Mouse (Mus musculus): ENCODE results near the gene Tmprss9.

GRCm38 (mm10) chr10:80946684-80947437 lies 75.2 kb downstream of the Tmprss9 start:
- TF ChIP-seq TAL1 (IDR thresholded peaks at IDR 0.05; ENCODE audit: low read length) = no peak
- TF ChIP-seq GATA1 (IDR thresholded peaks at IDR 0.05; ENCODE audit: low read length) = no peak

Measured in erythroblast, embryonic 14.5 days (primary cell).